Mouse (Mus musculus): ENCODE measurements at regions not wholly inside any gene's neighbourhood (a gene's known extent, or its start where the extent isn't known, plus 50 kb on each side); places are given as distances from the start of the nearest gene placed in this dataset.

GRCm38 (mm10) chr16:77330996-77331395 is 270.9 kb downstream of the Gm11146 start:
- peak; percentile 6 for DNase-seq (ENCODE audit: low spot score)
- intact Hi-C loops (cut with DNase I), result no loop called here

GRCm38 (mm10) chr16:77329711-77330530 is 272.0 kb downstream of the Gm11146 start:
- intact Hi-C loops (cut with DNase I), result loop anchor here (2.0 to 10.0 kb wide), 3 partner anchors 112 to 265 kb away; no protein-coding TSS in a partner anchor
- DNase-seq (ENCODE audit: low spot score), result peak; percentile 10

- intact Hi-C loops (cut with DNase I), result loop anchor here (2.0 to 10.0 kb wide), 3 partner anchors 113 to 266 kb away; no protein-coding TSS in a partner anchor
Observed at GRCm38 (mm10) chr16:77329160-77329691, 272.7 kb downstream of the Gm11146 start.

GRCm38 (mm10) chr16:77328628-77329159 is 273.2 kb downstream of the Gm11146 start:
- no peak for DNase-seq (ENCODE audit: low spot score)
- intact Hi-C loops (cut with DNase I), result loop anchor here (2.0 to 10.0 kb wide), 3 partner anchors 114 to 266 kb away; no protein-coding TSS in a partner anchor

More at GRCm38 (mm10) chr16:77329160-77329691, 272.7 kb downstream of the Gm11146 start:
- DNase-seq (ENCODE audit: low spot score), result peak; percentile 40

- intact Hi-C loops (cut with DNase I), result loop anchor here (2.0 to 10.0 kb wide), 3 partner anchors 114 to 267 kb away; no protein-coding TSS in a partner anchor
- no peak for DNase-seq (ENCODE audit: low spot score)
Observed at GRCm38 (mm10) chr16:77328049-77328448, 273.8 kb downstream of the Gm11146 start.

- DNase-seq (ENCODE audit: low spot score), result no peak
- intact Hi-C loops (cut with DNase I), result loop anchor here (10.0 kb wide), 1 partner anchor 272 kb away; no protein-coding TSS in a partner anchor
Observed at GRCm38 (mm10) chr16:77322338-77322737, 279.6 kb downstream of the Gm11146 start.

GRCm38 (mm10) chr16:77318150-77318549 is 283.7 kb downstream of the Gm11146 start:
- no peak for DNase-seq (ENCODE audit: low spot score)
- intact Hi-C loops (cut with DNase I), result no loop called here

GRCm38 (mm10) chr16:77315354-77315753 is 286.5 kb downstream of the Gm11146 start:
- intact Hi-C loops (cut with DNase I), result no loop called here
- no peak for DNase-seq (ENCODE audit: low spot score)

- DNase-seq (ENCODE audit: low spot score), result no peak
- intact Hi-C loops (cut with DNase I), result no loop called here
Observed at GRCm38 (mm10) chr16:77313195-77313594, 288.7 kb downstream of the Gm11146 start.

GRCm38 (mm10) chr16:77301270-77302171 is 288.0 kb downstream of the Usp25 start:
- no peak for DNase-seq (ENCODE audit: low spot score)

GRCm38 (mm10) chr16:77300572-77301213 is 287.2 kb downstream of the Usp25 start:
- intact Hi-C loops (cut with DNase I), result no loop called here
- DNase-seq (ENCODE audit: low spot score), result no peak

More at GRCm38 (mm10) chr16:77301270-77302171, 288.0 kb downstream of the Usp25 start:
- intact Hi-C loops (cut with DNase I), result no loop called here

GRCm38 (mm10) chr16:77295574-77296355 is 282.3 kb downstream of the Usp25 start:
- intact Hi-C loops (cut with DNase I), result no loop called here
- no peak for DNase-seq (ENCODE audit: low spot score)

GRCm38 (mm10) chr16:77292317-77292771 is 278.8 kb downstream of the Usp25 start:
- intact Hi-C loops (cut with DNase I), result no loop called here
- DNase-seq (ENCODE audit: low spot score), result no peak

- intact Hi-C loops (cut with DNase I), result no loop called here
- DNase-seq (ENCODE audit: low spot score), result no peak
Observed at GRCm38 (mm10) chr16:77291723-77292316, 278.3 kb downstream of the Usp25 start.

GRCm38 (mm10) chr16:77284205-77284604 is 270.7 kb downstream of the Usp25 start:
- intact Hi-C loops (cut with DNase I), result no loop called here
- DNase-seq (ENCODE audit: low spot score), result no peak

GRCm38 (mm10) chr16:77279916-77280315 is 266.4 kb downstream of the Usp25 start:
- DNase-seq (ENCODE audit: low spot score), result no peak
- intact Hi-C loops (cut with DNase I), result no loop called here

- intact Hi-C loops (cut with DNase I), result no loop called here
- no peak for DNase-seq (ENCODE audit: low spot score)
Observed at GRCm38 (mm10) chr16:77279495-77279894, 266.0 kb downstream of the Usp25 start.

- intact Hi-C loops (cut with DNase I), result no loop called here
- no peak for DNase-seq (ENCODE audit: low spot score)
Observed at GRCm38 (mm10) chr16:77273306-77273705, 259.8 kb downstream of the Usp25 start.
